Mouse (Mus musculus) kidney, adult 9 months (tissue): ENCODE results near the gene Bnip3.
A peak's percentile ranks its signal among the peaks of the same experiment; 100 is the strongest.

Experiments used
- DNase-seq: peaks from one replicate; pipeline ENCODE4 v3.0.0; 2022

The Bnip3 gene

DNA sequence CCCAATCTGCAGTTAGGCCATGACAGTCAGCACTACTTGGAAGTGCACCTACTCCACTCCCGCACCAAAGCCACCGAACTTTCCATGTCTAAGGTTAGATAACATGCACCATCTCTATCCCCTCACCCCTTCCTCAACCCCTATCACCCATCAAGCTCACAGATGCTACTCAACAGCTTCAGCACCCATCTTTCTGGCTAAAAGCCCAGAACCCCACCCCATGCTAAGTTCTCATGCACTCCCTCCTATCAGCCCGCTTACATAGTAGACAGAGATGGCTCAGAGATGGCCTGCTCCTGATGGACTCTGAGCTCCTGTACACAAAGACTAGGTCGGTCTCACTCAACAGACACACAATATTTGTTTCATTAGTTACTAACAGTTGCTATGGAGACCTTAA lies 65.9 kb downstream of the Bnip3 start:
- no peak for DNase-seq

DNA sequence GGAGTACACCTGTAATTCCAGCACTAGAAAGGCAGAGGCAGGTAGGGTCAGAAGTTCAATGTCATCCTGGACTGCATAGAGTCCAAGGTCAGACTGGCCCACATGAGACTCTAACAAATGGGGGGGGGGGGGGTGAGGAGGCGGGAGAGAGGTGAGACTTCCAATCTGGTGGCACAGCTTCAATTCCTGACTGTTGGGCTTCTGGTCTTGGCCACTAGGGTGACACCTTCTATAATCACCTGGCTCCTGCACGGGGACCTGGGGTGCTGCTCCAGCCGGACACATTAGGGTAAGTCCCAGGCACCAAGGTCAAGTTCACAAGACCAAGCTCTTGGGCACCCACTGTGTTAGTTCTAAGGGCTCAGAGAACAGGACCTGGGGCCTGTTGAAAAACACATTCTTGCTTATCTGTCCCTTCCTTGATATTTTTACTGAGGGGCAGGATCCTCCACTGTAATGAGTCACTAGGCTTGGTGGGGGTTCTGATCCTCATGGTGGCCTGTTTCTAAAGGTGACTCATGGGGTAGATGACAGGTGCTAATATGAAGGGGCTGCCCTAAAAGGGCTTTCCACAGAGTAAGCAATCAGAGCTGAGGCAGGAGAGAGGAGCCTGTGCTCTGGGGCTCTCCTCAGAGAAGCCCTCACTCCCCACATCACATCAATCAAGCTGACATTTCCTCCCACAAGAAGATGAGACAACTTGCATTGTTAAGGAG lies 67.7 kb downstream of the Bnip3 start:
- peak; percentile 11 for DNase-seq
